Mouse (Mus musculus): ENCODE measurements at regions not wholly inside any gene's neighbourhood (a gene's known extent, or its start where the extent isn't known, plus 50 kb on each side); places are given as distances from the start of the nearest gene placed in this dataset. TPM values are rescaled to one million over a fixed set of nuclear protein-coding genes. Genes with fewer than 3 reads are reported as not detected.

DNA sequence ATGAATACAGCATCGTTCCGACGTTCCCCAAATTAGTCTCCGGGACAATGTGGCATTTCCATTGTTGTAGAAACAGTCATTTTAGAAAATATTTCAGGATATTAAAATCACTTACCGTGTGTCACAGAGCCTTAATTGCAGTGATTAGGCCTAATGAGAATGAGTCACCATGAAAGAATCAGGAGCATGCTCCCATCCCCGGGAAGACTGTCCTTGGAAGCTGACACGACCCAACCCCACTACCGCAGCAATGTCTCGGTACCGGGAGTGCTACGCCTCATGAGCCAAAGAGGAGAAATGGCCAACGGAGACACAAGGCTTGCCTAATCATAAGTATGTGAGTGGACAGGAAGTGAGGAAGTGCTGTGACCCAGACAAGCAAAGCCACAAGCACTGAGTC lies 110.2 kb upstream of the Fam19a5 start:
- Histone ChIP-seq H3K4me1 (ENCODE audit: control insufficient read depth, insufficient read depth, low read length) (no peaks in the 10 kb centered on the region), H3K4me2 (ENCODE audit: low read depth, low read length) (no peak overlapping the region), H3K27ac (ENCODE audit: low read length) (no peak overlapping the region), H3K36me3 (ENCODE audit: control insufficient read depth, insufficient read depth, low read length) (no peaks in the 10 kb centered on the region), H3K27me3 (ENCODE audit: control insufficient read depth, insufficient read depth, low read length) (no peaks in the 10 kb centered on the region), H3K4me3 (replicated peaks; ENCODE audit: low read length) (no peak overlapping the region), H3K9ac (ENCODE audit: low read length) (no peak overlapping the region), H3K9me3 (replicated peaks; ENCODE audit: control insufficient read depth, low read length) (no peaks in the 10 kb centered on the region)
- 91% methylated on average over 12 of the region's 12 CpGs for WGBS
- ATAC-seq (ENCODE audit: insufficient read depth, low FRiP score) = no peak

DNA sequence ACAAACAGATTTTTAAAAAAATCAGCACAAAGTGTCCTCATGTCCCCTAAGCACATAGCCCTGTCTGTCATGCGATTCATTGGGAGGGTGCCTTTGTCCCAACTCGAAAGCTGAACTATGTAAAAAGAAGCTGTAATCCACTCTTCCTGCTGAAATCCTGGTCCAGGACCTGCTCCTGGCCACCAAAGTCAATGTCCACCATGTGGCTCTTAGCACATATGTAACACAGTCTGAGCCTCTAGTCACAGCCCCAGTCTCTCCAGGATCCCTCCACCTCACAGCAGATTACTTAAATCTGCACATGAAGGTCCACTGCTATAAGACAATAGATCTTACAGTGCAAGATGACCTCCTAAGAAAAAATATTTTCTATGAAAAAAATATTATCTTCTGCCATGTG lies 108.5 kb upstream of the Fam19a5 start:
- Histone ChIP-seq H3K4me2 (ENCODE audit: low read depth, low read length) (no peak overlapping the region), H3K4me1 (ENCODE audit: control insufficient read depth, insufficient read depth, low read length) (no peaks in the 10 kb centered on the region), H3K4me3 (replicated peaks; ENCODE audit: low read length) (no peak overlapping the region), H3K9me3 (replicated peaks; ENCODE audit: control insufficient read depth, low read length) (no peaks in the 10 kb centered on the region), H3K9ac (ENCODE audit: low read length) (no peak overlapping the region), H3K27ac (ENCODE audit: low read length) (no peak overlapping the region), H3K36me3 (ENCODE audit: control insufficient read depth, insufficient read depth, low read length) (no peaks in the 10 kb centered on the region), H3K27me3 (ENCODE audit: control insufficient read depth, insufficient read depth, low read length) (no peaks in the 10 kb centered on the region)
- WGBS = 82% methylated on average over 2 of the region's 2 CpGs
- no peak for ATAC-seq (ENCODE audit: insufficient read depth, low FRiP score)

GRCm38 (mm10) chr15:87437611-87438010 lies 106.5 kb upstream of the Fam19a5 start:
- WGBS = 78% methylated on average over 5 of the region's 5 CpGs
- no peak overlapping the region for H3K4me3 ChIP-seq (replicated peaks; ENCODE audit: low read length)
- no peaks in the 10 kb centered on the region for H3K36me3 ChIP-seq (ENCODE audit: control insufficient read depth, insufficient read depth, low read length)
- H3K4me1 ChIP-seq (ENCODE audit: control insufficient read depth, insufficient read depth, low read length) = no peaks in the 10 kb centered on the region
- no peak overlapping the region for H3K4me2 ChIP-seq (ENCODE audit: low read depth, low read length)
- no peaks in the 10 kb centered on the region for H3K27me3 ChIP-seq (ENCODE audit: control insufficient read depth, insufficient read depth, low read length)
- ATAC-seq (ENCODE audit: insufficient read depth, low FRiP score) = no peak
- H3K9ac ChIP-seq (ENCODE audit: low read length) = no peak overlapping the region
- no peak overlapping the region for H3K27ac ChIP-seq (ENCODE audit: low read length)
- no peaks in the 10 kb centered on the region for H3K9me3 ChIP-seq (replicated peaks; ENCODE audit: control insufficient read depth, low read length)

- no peaks in the 10 kb centered on the region for H3K4me1 ChIP-seq (ENCODE audit: control insufficient read depth, insufficient read depth, low read length)
- H3K27ac ChIP-seq (ENCODE audit: low read length) = no peak overlapping the region
- H3K4me2 ChIP-seq (ENCODE audit: low read depth, low read length) = no peak overlapping the region
- no peak overlapping the region for H3K4me3 ChIP-seq (replicated peaks; ENCODE audit: low read length)
- no peak overlapping the region for H3K9ac ChIP-seq (ENCODE audit: low read length)
- no peaks in the 10 kb centered on the region for H3K36me3 ChIP-seq (ENCODE audit: control insufficient read depth, insufficient read depth, low read length)
- 52% methylated on average over 1 of the region's 1 CpGs for WGBS
- no peaks in the 10 kb centered on the region for H3K27me3 ChIP-seq (ENCODE audit: control insufficient read depth, insufficient read depth, low read length)
- no peak for ATAC-seq (ENCODE audit: insufficient read depth, low FRiP score)
- H3K9me3 ChIP-seq (replicated peaks; ENCODE audit: control insufficient read depth, low read length) = no peaks in the 10 kb centered on the region
Observed at GRCm38 (mm10) chr15:87458932-87459331, 85.2 kb upstream of the Fam19a5 start.

DNA sequence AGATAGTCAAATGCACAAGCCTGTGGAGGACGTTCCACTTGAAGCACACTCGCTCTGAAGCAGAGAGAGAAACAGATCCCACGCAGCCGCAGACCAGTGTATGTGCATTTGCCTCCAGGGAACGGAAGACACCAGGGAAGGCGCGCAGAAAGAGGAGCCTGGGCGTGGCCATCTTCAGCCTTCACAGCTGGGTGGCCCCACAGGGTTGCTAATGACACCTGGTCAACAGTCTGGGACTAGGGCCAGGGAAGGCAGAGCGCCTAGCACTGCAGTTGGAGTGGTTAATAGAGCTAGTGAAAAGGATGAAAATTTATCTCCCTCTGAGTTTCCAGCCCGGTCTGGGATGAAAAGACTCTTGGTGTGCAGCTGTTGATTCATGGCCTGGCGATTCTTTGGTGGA lies 67.9 kb upstream of the Fam19a5 start:
- 34% methylated on average over 11 of the region's 11 CpGs for WGBS
- H3K27me3 ChIP-seq (ENCODE audit: control insufficient read depth, insufficient read depth, low read length) = no peaks in the 10 kb centered on the region
- H3K9me3 ChIP-seq (replicated peaks; ENCODE audit: control insufficient read depth, low read length) = no peaks in the 10 kb centered on the region

GRCm38 (mm10) chr15:87476862-87477490 lies 67.1 kb upstream of the Fam19a5 start:
- WGBS = 73% methylated on average over 14 of the region's 14 CpGs
- H3K9me3 ChIP-seq (replicated peaks; ENCODE audit: control insufficient read depth, low read length) = no peaks in the 10 kb centered on the region
- no peaks in the 10 kb centered on the region for H3K27me3 ChIP-seq (ENCODE audit: control insufficient read depth, insufficient read depth, low read length)
- H3K4me3 ChIP-seq (replicated peaks; ENCODE audit: low read length) = no peak overlapping the region
- H3K4me1 ChIP-seq (ENCODE audit: control insufficient read depth, insufficient read depth, low read length) = no peaks in the 10 kb centered on the region
- H3K36me3 ChIP-seq (ENCODE audit: control insufficient read depth, insufficient read depth, low read length) = no peaks in the 10 kb centered on the region
- no peak overlapping the region for H3K4me2 ChIP-seq (ENCODE audit: low read depth, low read length)
- ATAC-seq (ENCODE audit: insufficient read depth, low FRiP score) = no peak
- H3K27ac ChIP-seq (ENCODE audit: low read length) = no peak overlapping the region
- no peak overlapping the region for H3K9ac ChIP-seq (ENCODE audit: low read length)

More for the DNA sequence above, 67.9 kb upstream of the Fam19a5 start:
- H3K4me2 ChIP-seq (ENCODE audit: low read depth, low read length) = no peak overlapping the region
- no peaks in the 10 kb centered on the region for H3K36me3 ChIP-seq (ENCODE audit: control insufficient read depth, insufficient read depth, low read length)
- H3K4me3 ChIP-seq (replicated peaks; ENCODE audit: low read length) = no peak overlapping the region
- ATAC-seq (ENCODE audit: insufficient read depth, low FRiP score) = no peak
- H3K4me1 ChIP-seq (ENCODE audit: control insufficient read depth, insufficient read depth, low read length) = no peaks in the 10 kb centered on the region
- H3K9ac ChIP-seq (ENCODE audit: low read length) = no peak overlapping the region
- no peak overlapping the region for H3K27ac ChIP-seq (ENCODE audit: low read length)

- no peak overlapping the region for H3K4me3 ChIP-seq (replicated peaks; ENCODE audit: low read length)
- no peak overlapping the region for H3K27ac ChIP-seq (ENCODE audit: low read length)
- 87% methylated on average over 3 of the region's 3 CpGs for WGBS
- no peaks in the 10 kb centered on the region for H3K36me3 ChIP-seq (ENCODE audit: control insufficient read depth, insufficient read depth, low read length)
- H3K4me1 ChIP-seq (ENCODE audit: control insufficient read depth, insufficient read depth, low read length) = no peaks in the 10 kb centered on the region
- no peak overlapping the region for H3K4me2 ChIP-seq (ENCODE audit: low read depth, low read length)
- H3K9me3 ChIP-seq (replicated peaks; ENCODE audit: control insufficient read depth, low read length) = no peaks in the 10 kb centered on the region
- no peak overlapping the region for H3K9ac ChIP-seq (ENCODE audit: low read length)
- H3K27me3 ChIP-seq (ENCODE audit: control insufficient read depth, insufficient read depth, low read length) = no peaks in the 10 kb centered on the region
- no peak for ATAC-seq (ENCODE audit: insufficient read depth, low FRiP score)
Observed at GRCm38 (mm10) chr15:87480758-87481157, 63.3 kb upstream of the Fam19a5 start.

Small RNA genes in the stretch of these regions (microRNA-seq; reads per million reads assigned to microRNA genes)
- not detected for gene Gm23416

Measured in stomach, embryonic 16.5 days (tissue).